Mouse (Mus musculus): Measurements from ENCODE around the gene Rcor1. TPM values are rescaled to one million over a fixed set of nuclear protein-coding genes. Genes with fewer than 3 reads are reported as not detected.

Gene Rcor1
- polyA plus RNA-seq, 1 experiment = 11.5 TPM

DNA sequence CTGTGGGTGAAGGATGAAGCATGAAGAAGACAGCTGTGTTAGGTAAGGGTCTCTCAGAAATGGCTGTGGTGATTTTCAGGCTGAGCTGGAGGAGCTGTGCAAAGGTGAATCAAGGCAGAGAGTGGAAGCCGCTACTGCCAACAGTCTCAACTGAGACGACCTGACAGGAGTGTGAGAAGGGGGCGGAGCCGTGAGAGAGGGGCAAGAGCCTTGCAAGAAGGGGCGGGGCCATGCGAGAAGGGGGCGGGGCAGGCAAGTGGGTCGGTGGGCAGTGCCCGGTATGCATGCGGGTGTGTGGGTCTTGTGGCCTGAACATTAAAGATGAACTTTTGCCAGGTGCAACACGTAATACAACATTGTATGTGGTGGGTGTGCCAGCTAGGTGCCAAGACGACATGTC is 44.5 kb upstream of the Rcor1 start:
- TF ChIP-seq CTCF (conservative IDR thresholded peaks at IDR 0.05; ENCODE audit: insufficient read depth, insufficient read length, low read depth, low read length) (no peak), POLR2A (IDR thresholded peaks at IDR 0.05; ENCODE audit: low read depth, low read length) (no peak)
- 48% methylated on average over 12 of the region's 12 CpGs for WGBS
- H3K27ac ChIP-seq (ENCODE audit: insufficient read depth, low read depth, low read length) = no peak overlapping the region
- H3K36me3 ChIP-seq (ENCODE audit: control insufficient read depth, insufficient read depth, low read length) = no peaks in the 10 kb centered on the region
- no peaks in the 10 kb centered on the region; the same call in 1 of the 2 replicates for H3K4me1 ChIP-seq (ENCODE audit: control insufficient read depth, insufficient read depth, low read length)
- H3K27me3 ChIP-seq (replicated peaks; ENCODE audit: control insufficient read depth, insufficient read depth, low read length) = no peaks in the 10 kb centered on the region
- H3K4me3 ChIP-seq (ENCODE audit: insufficient read depth, low read depth, low read length) = no peak overlapping the region
- DNase-seq = no peak

DNA sequence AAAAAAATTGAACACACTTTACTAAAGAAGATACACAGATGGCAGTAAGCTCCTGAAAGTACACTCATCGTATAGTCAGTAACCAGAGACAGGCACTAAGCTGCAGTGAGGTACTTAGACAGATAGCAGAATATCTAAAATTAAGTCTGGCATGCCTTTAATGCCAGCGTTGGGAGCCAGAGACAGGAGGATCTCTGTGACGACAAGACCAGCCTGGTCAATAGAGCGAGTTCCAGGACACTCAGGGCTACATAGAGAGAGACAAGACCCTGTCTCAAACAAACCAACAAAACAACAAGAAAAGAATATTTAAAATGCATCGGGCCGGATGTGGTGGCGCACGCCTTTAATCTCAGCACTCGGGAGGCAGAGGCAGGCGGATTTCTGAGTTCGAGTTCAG is 41.1 kb upstream of the Rcor1 start:
- TF ChIP-seq CTCF (conservative IDR thresholded peaks at IDR 0.05; ENCODE audit: insufficient read depth, insufficient read length, low read depth, low read length) = no peak
- no peak for TF ChIP-seq POLR2A (IDR thresholded peaks at IDR 0.05; ENCODE audit: low read depth, low read length)
- Histone ChIP-seq H3K27me3 (replicated peaks; ENCODE audit: control insufficient read depth, insufficient read depth, low read length) (no peaks in the 10 kb centered on the region), H3K27ac (ENCODE audit: insufficient read depth, low read depth, low read length) (no peak overlapping the region), H3K36me3 (ENCODE audit: control insufficient read depth, insufficient read depth, low read length) (no peaks in the 10 kb centered on the region), H3K4me1 (ENCODE audit: control insufficient read depth, insufficient read depth, low read length) (no peaks in the 10 kb centered on the region), H3K4me3 (ENCODE audit: insufficient read depth, low read depth, low read length) (no peak overlapping the region)
- 97% methylated on average over 11 of the region's 11 CpGs for WGBS
- no peak for DNase-seq

DNA sequence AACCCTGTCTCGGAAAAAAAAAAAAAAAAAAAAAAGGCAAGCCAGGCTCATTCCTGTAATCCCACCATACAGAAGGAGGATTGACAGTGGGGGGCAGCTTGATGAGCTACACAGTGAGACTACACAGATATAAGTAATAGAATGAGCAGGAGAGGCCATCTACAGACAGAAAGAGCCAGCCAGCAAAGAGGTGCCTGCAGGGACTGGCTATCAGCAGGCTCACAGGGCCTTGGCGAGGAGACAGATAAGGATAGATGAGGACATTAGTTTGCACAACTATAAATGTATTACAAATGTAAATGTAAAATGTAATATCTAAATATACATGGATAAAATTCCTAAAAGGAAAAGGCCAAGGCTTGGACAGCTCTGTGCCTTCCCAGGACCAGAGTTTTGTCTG is 39.3 kb upstream of the Rcor1 start:
- no peak for DNase-seq
- Histone ChIP-seq H3K27ac (ENCODE audit: insufficient read depth, low read depth, low read length) (no peak overlapping the region), H3K4me3 (ENCODE audit: insufficient read depth, low read depth, low read length) (no peak overlapping the region), H3K27me3 (replicated peaks; ENCODE audit: control insufficient read depth, insufficient read depth, low read length) (no peaks in the 10 kb centered on the region), H3K4me1 (ENCODE audit: control insufficient read depth, insufficient read depth, low read length) (no peaks in the 10 kb centered on the region), H3K36me3 (ENCODE audit: control insufficient read depth, insufficient read depth, low read length) (no peaks in the 10 kb centered on the region)
- WGBS = 86% methylated on average over 2 of the region's 2 CpGs
- no peak for TF ChIP-seq CTCF (conservative IDR thresholded peaks at IDR 0.05; ENCODE audit: insufficient read depth, insufficient read length, low read depth, low read length)

DNA sequence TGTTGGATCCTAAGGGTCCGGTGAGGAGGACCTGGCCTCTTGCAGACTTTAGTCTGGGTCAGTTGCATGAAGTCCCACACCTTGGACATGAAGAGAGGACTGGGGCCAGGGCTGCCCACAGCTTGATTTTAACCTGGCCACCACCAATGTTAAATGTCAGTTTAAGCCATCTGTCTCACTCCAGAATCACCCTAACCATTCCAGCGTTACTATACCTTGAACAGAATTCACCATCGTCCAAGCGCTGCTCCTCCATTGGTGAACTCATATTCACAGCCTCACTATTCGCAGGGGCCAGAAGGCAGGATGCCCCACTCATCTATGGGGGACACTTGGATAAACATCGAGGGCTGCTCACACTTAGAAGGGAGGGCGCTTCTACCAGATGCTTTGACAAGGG is 38.2 kb upstream of the Rcor1 start:
- no peak overlapping the region for H3K4me3 ChIP-seq (ENCODE audit: insufficient read depth, low read depth, low read length)
- H3K4me1 ChIP-seq (ENCODE audit: control insufficient read depth, insufficient read depth, low read length) = no peaks in the 10 kb centered on the region
- DNase-seq = no peak
- no peak for TF ChIP-seq POLR2A (IDR thresholded peaks at IDR 0.05; ENCODE audit: low read depth, low read length)
- TF ChIP-seq CTCF (conservative IDR thresholded peaks at IDR 0.05; ENCODE audit: insufficient read depth, insufficient read length, low read depth, low read length) = no peak
- H3K36me3 ChIP-seq (ENCODE audit: control insufficient read depth, insufficient read depth, low read length) = no peaks in the 10 kb centered on the region
- WGBS = 92% methylated on average over 7 of the region's 7 CpGs
- H3K27me3 ChIP-seq (replicated peaks; ENCODE audit: control insufficient read depth, insufficient read depth, low read length) = no peaks in the 10 kb centered on the region
- no peak overlapping the region for H3K27ac ChIP-seq (ENCODE audit: insufficient read depth, low read depth, low read length)

DNA sequence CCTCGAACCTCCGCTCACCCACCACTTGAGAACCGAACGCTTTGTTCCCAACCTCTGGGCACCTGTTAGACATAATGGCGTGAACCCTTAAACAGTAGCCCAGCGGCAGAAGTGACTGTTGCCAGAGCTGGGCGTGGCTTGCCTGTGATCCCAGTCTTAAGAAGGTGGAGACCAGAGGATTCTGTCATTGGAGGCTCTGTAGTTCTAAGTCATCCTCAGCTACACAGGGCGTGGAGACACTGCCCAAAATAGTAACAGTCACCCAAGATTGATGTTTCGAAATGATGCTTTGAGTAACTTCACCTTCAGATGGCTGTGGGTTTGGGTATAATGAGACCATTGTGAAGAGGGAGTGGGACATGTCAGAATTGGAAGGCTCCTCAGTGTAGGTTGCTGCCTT is 35.0 kb upstream of the Rcor1 start:
- WGBS = 83% methylated on average over 9 of the region's 9 CpGs
- H3K4me3 ChIP-seq (ENCODE audit: insufficient read depth, low read depth, low read length) = no peak overlapping the region

DNA sequence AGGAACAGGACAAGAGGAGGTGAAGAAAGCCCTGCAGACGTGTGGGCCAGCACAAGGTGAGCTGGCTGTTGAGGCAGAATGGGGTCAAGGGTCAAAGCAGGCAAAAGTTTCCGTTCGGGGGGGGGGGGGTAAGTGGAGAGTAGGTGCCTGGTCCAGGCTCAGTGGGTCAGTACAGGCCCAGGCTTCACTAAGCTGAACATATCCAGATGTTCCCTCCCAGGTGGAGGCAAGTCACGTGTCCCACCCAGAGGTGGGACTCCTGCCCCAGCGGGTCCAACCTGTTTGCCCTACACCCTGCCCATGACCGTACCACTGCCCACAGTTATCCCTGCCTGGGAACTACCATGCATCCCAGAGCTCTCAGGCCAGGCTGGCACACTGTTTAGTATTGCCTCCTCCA is 33.3 kb upstream of the Rcor1 start:
- TF ChIP-seq CTCF (conservative IDR thresholded peaks at IDR 0.05; ENCODE audit: insufficient read depth, insufficient read length, low read depth, low read length) = no peak
- no peak for TF ChIP-seq POLR2A (IDR thresholded peaks at IDR 0.05; ENCODE audit: low read depth, low read length)

More for the DNA sequence above, 35.0 kb upstream of the Rcor1 start:
- Histone ChIP-seq H3K27ac (ENCODE audit: insufficient read depth, low read depth, low read length) (no peak overlapping the region), H3K36me3 (ENCODE audit: control insufficient read depth, insufficient read depth, low read length) (no peaks in the 10 kb centered on the region), H3K4me1 (ENCODE audit: control insufficient read depth, insufficient read depth, low read length) (no peaks in the 10 kb centered on the region; the same call in 1 of the 2 replicates), H3K27me3 (replicated peaks; ENCODE audit: control insufficient read depth, insufficient read depth, low read length) (no peaks in the 10 kb centered on the region)
- DNase-seq = no peak
- TF ChIP-seq POLR2A (IDR thresholded peaks at IDR 0.05; ENCODE audit: low read depth, low read length) = no peak
- no peak for TF ChIP-seq CTCF (conservative IDR thresholded peaks at IDR 0.05; ENCODE audit: insufficient read depth, insufficient read length, low read depth, low read length)

DNA sequence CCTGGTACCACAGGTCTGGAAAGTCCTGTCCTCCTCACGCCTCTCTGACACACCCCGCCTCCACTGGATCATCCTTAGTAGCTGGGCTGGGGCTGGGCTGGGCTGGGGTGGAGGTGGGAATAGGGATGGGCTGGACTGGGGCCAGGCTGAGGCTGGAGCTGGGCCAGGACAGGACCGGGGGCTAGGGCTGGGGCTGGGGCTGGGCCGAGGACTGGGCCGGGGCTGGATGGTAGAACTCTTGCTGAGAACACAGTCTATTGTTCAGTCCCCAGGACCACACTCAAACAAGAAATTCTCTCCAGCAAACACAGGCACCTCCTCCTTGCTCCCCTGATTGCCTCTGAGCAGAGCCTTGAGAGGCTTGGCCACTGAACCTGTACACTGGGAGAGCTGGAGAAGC is 32.8 kb upstream of the Rcor1 start:
- WGBS = 68% methylated on average over 5 of the region's 5 CpGs
- Histone ChIP-seq H3K4me1 (ENCODE audit: control insufficient read depth, insufficient read depth, low read length) (no peaks in the 10 kb centered on the region; the same call in 1 of the 2 replicates), H3K36me3 (ENCODE audit: control insufficient read depth, insufficient read depth, low read length) (no peaks in the 10 kb centered on the region), H3K27ac (ENCODE audit: insufficient read depth, low read depth, low read length) (no peak overlapping the region), H3K27me3 (replicated peaks; ENCODE audit: control insufficient read depth, insufficient read depth, low read length) (no peaks in the 10 kb centered on the region), H3K4me3 (ENCODE audit: insufficient read depth, low read depth, low read length) (no peak overlapping the region)
- DNase-seq = no peak
- TF ChIP-seq CTCF (conservative IDR thresholded peaks at IDR 0.05; ENCODE audit: insufficient read depth, insufficient read length, low read depth, low read length) (no peak), POLR2A (IDR thresholded peaks at IDR 0.05; ENCODE audit: low read depth, low read length) (no peak)

More for the DNA sequence above, 33.3 kb upstream of the Rcor1 start:
- H3K4me3 ChIP-seq (ENCODE audit: insufficient read depth, low read depth, low read length) = no peak overlapping the region
- WGBS = 62% methylated on average over 6 of the region's 6 CpGs
- H3K4me1 ChIP-seq (ENCODE audit: control insufficient read depth, insufficient read depth, low read length) = no peaks in the 10 kb centered on the region; the same call in 1 of the 2 replicates
- DNase-seq = no peak
- H3K36me3 ChIP-seq (ENCODE audit: control insufficient read depth, insufficient read depth, low read length) = no peaks in the 10 kb centered on the region
- H3K27me3 ChIP-seq (replicated peaks; ENCODE audit: control insufficient read depth, insufficient read depth, low read length) = no peaks in the 10 kb centered on the region
- H3K27ac ChIP-seq (ENCODE audit: insufficient read depth, low read depth, low read length) = no peak overlapping the region
